Mouse (Mus musculus): ENCODE data around the gene Mvp.

- TF ChIP-seq GATA1 (IDR thresholded peaks at IDR 0.05; ENCODE audit: borderline replicate concordance, low read length) (no peak), FLI1 (IDR thresholded peaks at IDR 0.05; ENCODE audit: low read length) (no peak)
These were observed 1.9 kb upstream of the Mvp start, which contains the start of gene Pagr1b for GRCm38 (mm10) chr7:127016481-127016485.
